Mouse (Mus musculus) neural tube, embryonic 11.5 days (tissue): ENCODE results near the gene A930017K11Rik. TPM values are rescaled to one million over a fixed set of nuclear protein-coding genes. Genes with fewer than 3 reads are reported as not detected.

Experiments used
- ATAC-seq: fragments of 200-750 bp; cut with Nextera tagmentation; 2 replicates; pipeline ENCODE4 v1.8.0; 2017; ENCODE audit warnings: moderate number of reproducible peaks, mild to moderate bottlenecking, moderate TSS enrichment, moderate library complexity; ENCODE audit not compliant: insufficient read depth, low FRiP score, low TSS enrichment
- DNase-seq: peaks from one replicate; pipeline ENCODE4 v3.0.0-alpha.2; 2015; ENCODE audit warnings: low spot score
- H3K27ac ChIP-seq: fragments of 300-500 bp; sonication (generic); 2 replicates; pipeline ENCODE4 v1.5.1; 2014; ENCODE audit warnings: low read depth, mild to moderate bottlenecking, low read length
- H3K27me3 ChIP-seq: fragments of 300-500 bp; sonication (generic); 2 replicates; pipeline ENCODE4 v1.6.1; 2014; ENCODE audit warnings: mild to moderate bottlenecking, low read length, mixed read lengths; ENCODE audit not compliant: control insufficient read depth, insufficient read depth
- H3K36me3 ChIP-seq: fragments of 300-500 bp; sonication (generic); 2 replicates; pipeline ENCODE4 v1.6.1; 2014; ENCODE audit warnings: mild to moderate bottlenecking, low read length, moderate library complexity, mixed read lengths; ENCODE audit not compliant: control insufficient read depth, insufficient read depth
- H3K4me1 ChIP-seq: fragments of 300-500 bp; sonication (generic); 2 replicates; pipeline ENCODE4 v1.6.1; 2014; ENCODE audit warnings: low read length, mixed read lengths; ENCODE audit not compliant: control insufficient read depth, insufficient read depth
- H3K4me2 ChIP-seq: fragments of 300-500 bp; sonication (generic); 2 replicates; pipeline ENCODE4 v1.6.1; 2014; ENCODE audit warnings: low read depth, mild to moderate bottlenecking, moderate library complexity
- H3K4me3 ChIP-seq: fragments of 300-500 bp; sonication (generic); 2 replicates; pipeline ENCODE4 v1.5.1; 2014; ENCODE audit warnings: low read depth, low read length
- H3K9ac ChIP-seq: fragments of 300-500 bp; sonication (generic); 2 replicates; pipeline ENCODE4 v1.6.1; 2014; ENCODE audit warnings: mild to moderate bottlenecking, low read length
- H3K9me3 ChIP-seq: fragments of 300-500 bp; sonication (generic); 2 replicates; pipeline ENCODE4 v1.6.1; 2016; ENCODE audit warnings: low read length; ENCODE audit not compliant: control insufficient read depth
- WGBS: fragments of 180-500 bp; shearing (Covaris S2); extraction: QIAGEN DNeasy Blood & Tissue Kit; methylation state at CpG from one replicate; pipeline ENCODE4 v1.1.7; 2014; 5-methylcytosine and 5-hydroxymethylcytosine counted together
- polyA plus RNA-seq: library from polyadenylated mRNA; unstranded; fragments of >200 nt; fragmentation: Nextera tagmentation; extraction: Ambion mirVana; gene quantifications from 2 replicates; pipeline ENCODE4 v1.2.1, GENCODE M21; 2014

Gene A930017K11Rik
- polyA plus RNA-seq, 1 experiment from 2014 or later = not detected

DNA sequence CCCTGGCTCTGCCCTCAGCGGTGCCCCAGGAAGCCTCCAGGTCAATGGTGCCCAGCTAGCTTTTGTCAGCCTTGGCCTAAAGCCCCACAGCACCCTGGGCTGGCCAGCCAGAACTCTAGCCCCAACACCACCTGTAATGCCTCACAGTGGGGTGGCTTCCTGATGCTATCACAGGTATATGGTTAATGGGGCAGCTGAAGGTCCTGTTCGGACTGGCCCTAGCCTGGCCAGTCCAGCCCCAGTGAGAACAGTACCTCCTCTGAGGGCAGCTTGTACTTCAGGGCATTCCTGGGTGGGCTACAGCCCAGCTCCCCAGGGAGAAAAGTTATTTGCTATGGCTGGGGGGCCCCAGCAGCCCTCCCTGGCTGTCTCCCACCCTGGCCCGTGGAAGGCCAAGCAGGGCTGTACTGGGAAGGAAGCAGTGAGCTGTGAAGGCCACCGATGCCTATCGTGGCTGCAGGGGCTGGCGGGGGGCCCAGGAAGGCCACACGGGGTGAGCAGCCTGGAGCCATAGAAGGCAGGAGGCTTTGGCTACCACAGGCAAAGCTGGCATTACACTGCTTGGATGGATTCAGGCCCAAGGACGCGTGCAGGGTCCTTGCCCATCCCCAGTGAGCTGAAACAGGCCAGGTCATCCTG, 6.7 kb downstream of the A930017K11Rik start:
- H3K9ac ChIP-seq = no peak overlapping the region
- H3K36me3 ChIP-seq = no peaks in the 10 kb centered on the region
- no peaks in the 10 kb centered on the region for H3K9me3 ChIP-seq
- no peak overlapping the region for H3K4me3 ChIP-seq
- WGBS = 68% methylated on average over 9 of the region's 9 CpGs
- no peak overlapping the region for H3K4me2 ChIP-seq
- H3K4me1 ChIP-seq = no peaks in the 10 kb centered on the region
- peaks cover 3% of the 10 kb centered on the region for H3K27me3 ChIP-seq
- no peak for ATAC-seq
- DNase-seq = no peak
- H3K27ac ChIP-seq = no peak overlapping the region

DNA sequence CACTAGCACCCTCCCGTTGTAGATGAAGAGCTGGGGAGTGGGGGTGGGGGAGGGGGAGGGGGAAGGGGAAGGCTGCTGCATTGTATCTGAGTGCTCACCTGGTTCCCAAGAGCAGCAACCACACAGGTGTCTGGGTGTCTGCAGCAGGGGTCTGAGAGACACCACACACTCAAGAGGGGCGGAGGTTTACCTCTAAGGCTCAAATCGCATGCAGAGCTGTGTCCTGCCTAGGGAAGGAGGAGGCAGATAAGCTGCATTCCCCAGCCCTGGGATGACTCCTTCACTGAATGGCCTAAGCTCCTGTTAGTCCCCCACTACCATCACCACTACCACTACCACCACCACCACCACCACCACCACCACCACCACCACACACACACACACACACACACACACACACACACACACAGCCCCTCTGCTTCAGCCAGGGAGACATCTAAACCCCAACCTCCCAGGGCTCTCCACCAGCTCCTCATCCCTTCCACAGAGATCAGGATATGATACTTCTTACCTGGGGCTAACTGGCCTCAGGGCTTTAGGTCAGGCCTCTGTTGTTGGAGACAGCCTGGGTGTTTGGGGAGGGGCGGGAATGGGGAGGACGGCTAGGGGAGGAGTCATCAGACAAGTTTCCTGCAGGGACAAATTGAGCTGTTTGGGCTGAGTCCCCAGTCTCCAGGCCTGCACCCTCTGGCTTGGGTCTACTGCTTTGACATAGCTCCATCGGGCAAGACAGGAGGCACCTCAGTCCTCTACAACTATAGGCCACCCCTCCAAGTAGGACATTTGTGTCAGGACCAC, 7.8 kb downstream of the A930017K11Rik start, which contains the start of the genes Pigq and Nhlrc4:
Gene Pigq (minus strand): TSS at position 571 of the 798 bp plus-strand sequence.
Gene Nhlrc4 (minus strand): TSS at position 596 of the 798 bp plus-strand sequence.
- no peaks in the 10 kb centered on the region for H3K9me3 ChIP-seq
- no peaks in the 10 kb centered on the region for H3K27me3 ChIP-seq
- no peak within 1 kb of the TSS for H3K4me3 ChIP-seq
- H3K9ac ChIP-seq = no peak within 1 kb of the TSS
- WGBS = 63% methylated on average over 5 of the region's 6 CpGs
- H3K4me2 ChIP-seq = no peak within 1 kb of the TSS
- H3K4me1 ChIP-seq = no peaks in the 10 kb centered on the region
- DNase-seq (no peak), ATAC-seq (no peak)
- no peak within 1 kb of the TSS for H3K27ac ChIP-seq
- H3K36me3 ChIP-seq = no peaks in the 10 kb centered on the region

DNA sequence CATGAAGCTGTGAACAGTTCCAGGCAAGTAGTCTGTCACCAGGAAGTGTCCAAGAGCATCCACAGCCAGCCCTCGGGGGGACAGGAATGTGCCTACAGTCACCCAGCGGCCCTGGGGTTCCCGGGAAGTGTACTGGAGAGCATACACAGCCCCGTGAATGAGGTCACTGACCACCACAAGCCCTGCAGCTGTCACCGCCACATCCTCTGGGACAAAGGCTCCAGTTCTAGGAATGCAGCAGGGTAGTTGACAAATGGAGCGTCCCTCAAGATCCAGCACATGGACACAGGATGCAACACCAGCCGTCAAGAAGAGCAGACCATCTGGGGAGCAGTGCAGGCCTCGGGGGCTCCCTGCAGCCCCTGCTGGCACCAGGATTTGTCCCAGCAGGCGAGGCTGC, 8.6 kb downstream of the A930017K11Rik start:
- Histone ChIP-seq H3K9me3 (no peaks in the 10 kb centered on the region), H3K4me3 (no peak overlapping the region), H3K4me2 (no peak overlapping the region), H3K27ac (no peak overlapping the region), H3K4me1 (no peaks in the 10 kb centered on the region), H3K9ac (no peak overlapping the region), H3K27me3 (no peaks in the 10 kb centered on the region), H3K36me3 (0 out of 2 replicates have a peak, but pooled peaks cover 2% of the 10 kb centered on the region)
- no peak for ATAC-seq
- WGBS = 71% methylated on average over 9 of the region's 9 CpGs
- DNase-seq = no peak

GRCm38 (mm10) chr17:25943221-25943620, 9.1 kb downstream of the A930017K11Rik start:
- no peaks in the 10 kb centered on the region for H3K9me3 ChIP-seq
- no peak overlapping the region for H3K4me2 ChIP-seq
- 86% methylated on average over 3 of the region's 3 CpGs for WGBS
- H3K9ac ChIP-seq = no peak overlapping the region
- H3K4me3 ChIP-seq = no peak overlapping the region
- ATAC-seq (no peak), DNase-seq (no peak)
- H3K36me3 ChIP-seq = 0 out of 2 replicates have a peak, but pooled peaks cover 2% of the 10 kb centered on the region
- no peaks in the 10 kb centered on the region for H3K27me3 ChIP-seq
- H3K27ac ChIP-seq = no peak overlapping the region
- H3K4me1 ChIP-seq = no peaks in the 10 kb centered on the region

GRCm38 (mm10) chr17:25942597-25943151, 9.7 kb downstream of the A930017K11Rik start:
- no peak for DNase-seq
- WGBS = 91% methylated on average over 2 of the region's 2 CpGs
- Histone ChIP-seq H3K4me1 (no peaks in the 10 kb centered on the region), H3K27me3 (no peaks in the 10 kb centered on the region), H3K27ac (no peak overlapping the region), H3K4me3 (no peak overlapping the region), H3K9ac (peak overlapping the region; percentile 98; the same call in 1 of the 2 replicates), H3K4me2 (no peak overlapping the region), H3K36me3 (0 out of 2 replicates have a peak, but pooled peaks cover 2% of the 10 kb centered on the region), H3K9me3 (no peaks in the 10 kb centered on the region)
- ATAC-seq = no peak

GRCm38 (mm10) chr17:25941511-25942241, 10.7 kb downstream of the A930017K11Rik start:
- H3K36me3 ChIP-seq = peaks cover 5% of the 10 kb centered on the region
- peak; percentile 69; the same call in 1 of the 2 replicates for ATAC-seq
- no peaks in the 10 kb centered on the region for H3K27me3 ChIP-seq
- 3% methylated on average over 54 of the region's 54 CpGs for WGBS
- no peaks in the 10 kb centered on the region for H3K4me1 ChIP-seq
- peak overlapping the region; percentile 84 for H3K4me3 ChIP-seq
- H3K4me2 ChIP-seq = peak overlapping the region; percentile 65
- DNase-seq = peak; percentile 81
- H3K9me3 ChIP-seq = no peaks in the 10 kb centered on the region
- H3K9ac ChIP-seq = peak overlapping the region; percentile 98
- peak overlapping the region; percentile 79 for H3K27ac ChIP-seq

DNA sequence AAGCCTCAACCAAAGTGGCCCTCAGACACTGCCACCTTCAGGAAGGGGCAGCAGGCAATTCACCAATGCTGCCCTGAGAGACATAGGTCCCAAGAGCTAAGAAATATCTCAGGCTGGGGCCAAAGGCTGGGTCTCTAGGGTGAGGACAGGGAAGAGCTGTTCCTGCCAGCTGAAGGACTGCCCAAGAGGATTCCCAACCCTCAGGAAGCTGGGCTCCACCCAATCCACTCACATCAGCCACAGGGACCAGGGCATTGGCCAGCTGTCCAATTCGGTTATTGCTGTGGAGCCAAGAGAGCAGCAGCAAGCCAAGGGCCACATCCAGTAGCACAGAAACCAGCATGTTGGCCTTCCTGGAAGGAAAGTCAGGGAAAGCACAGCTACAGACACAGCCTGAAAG, 17.8 kb downstream of the A930017K11Rik start:
- ATAC-seq = no peak
- no peak overlapping the region for H3K4me2 ChIP-seq
- H3K27ac ChIP-seq = no peak overlapping the region
- WGBS = 88% methylated on average over 1 of the region's 1 CpGs
- H3K9ac ChIP-seq = no peak overlapping the region
- H3K36me3 ChIP-seq = peaks cover 24% of the 10 kb centered on the region
- H3K27me3 ChIP-seq = no peaks in the 10 kb centered on the region
- no peaks in the 10 kb centered on the region for H3K9me3 ChIP-seq
- DNase-seq = no peak
- H3K4me1 ChIP-seq = no peaks in the 10 kb centered on the region
- H3K4me3 ChIP-seq = no peak overlapping the region

DNA sequence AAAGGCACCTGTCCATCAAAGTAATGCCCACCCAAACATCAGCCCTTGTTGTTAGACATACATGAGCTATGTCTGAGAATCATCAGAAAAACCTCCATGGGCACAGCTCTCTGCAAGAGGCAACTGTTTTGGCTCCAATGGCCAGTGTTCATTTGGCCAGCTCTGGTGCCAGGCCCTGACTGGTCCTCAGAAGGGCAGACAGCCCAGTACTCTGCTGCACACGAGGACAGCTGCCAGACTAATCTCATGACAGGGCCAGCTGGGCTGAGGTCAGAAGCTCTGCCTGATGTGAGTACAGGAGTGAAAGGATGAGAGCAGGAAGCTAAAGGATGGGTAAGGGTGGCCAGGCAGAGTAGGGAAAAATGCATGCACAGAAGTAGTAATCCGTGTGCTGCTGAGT, 27.0 kb downstream of the A930017K11Rik start:
- H3K27me3 ChIP-seq = no peaks in the 10 kb centered on the region
- no peaks in the 10 kb centered on the region for H3K9me3 ChIP-seq
- H3K27ac ChIP-seq = no peak overlapping the region
- peaks cover 16% of the 10 kb centered on the region for H3K36me3 ChIP-seq
- WGBS = 75% methylated on average over 2 of the region's 2 CpGs
- peaks cover 5% of the 10 kb centered on the region; the same call in 1 of the 2 replicates for H3K4me1 ChIP-seq
- DNase-seq (peak; percentile 2), ATAC-seq (no peak)
- H3K9ac ChIP-seq = no peak overlapping the region
- no peak overlapping the region for H3K4me3 ChIP-seq
- H3K4me2 ChIP-seq = no peak overlapping the region
